Mouse (Mus musculus) spleen, postnatal 14 days (tissue): ENCODE results near the gene Sik3.
"Not testable (repeated sequence)": the region's sequence is repeated elsewhere in the genome, so short reads cannot be mapped to it uniquely, and the experiment has no call there.

Experiments
- DNase-seq, 2 experiments: peaks; one replicate each; pipeline ENCODE4 v3.0.0; 2021 to 2022; ENCODE audit warnings: low spot score in 2 of 2

Gene Sik3

GRCm38 (mm10) chr9:46150890-46151703 is 138.5 kb downstream of the Sik3 start:
- DNase-seq: no peak

GRCm38 (mm10) chr9:46151704-46152040 is 139.1 kb downstream of the Sik3 start:
- no peak for DNase-seq

- DNase-seq: no peak
These were observed 139.7 kb downstream of the Sik3 start for GRCm38 (mm10) chr9:46152067-46153015.

- DNase-seq: no peak
These were observed 141.8 kb downstream of the Sik3 start for GRCm38 (mm10) chr9:46154469-46154868.

GRCm38 (mm10) chr9:46155026-46155425 is 142.4 kb downstream of the Sik3 start:
- no peak for DNase-seq

GRCm38 (mm10) chr9:46155818-46156217 is 143.2 kb downstream of the Sik3 start:
- DNase-seq: not testable (repeated sequence)

- no peak for DNase-seq
These were observed 144.1 kb downstream of the Sik3 start for GRCm38 (mm10) chr9:46156711-46157110.

GRCm38 (mm10) chr9:46158273-46158813 is 145.7 kb downstream of the Sik3 start:
- DNase-seq: no peak

- DNase-seq: no peak
These were observed 150.8 kb downstream of the Sik3 start for GRCm38 (mm10) chr9:46163430-46163829.

- no peak for DNase-seq
These were observed 156.2 kb downstream of the Sik3 start for GRCm38 (mm10) chr9:46168802-46169201.

- no peak for DNase-seq
These were observed 159.6 kb downstream of the Sik3 start for GRCm38 (mm10) chr9:46172251-46172650.

- DNase-seq: no peak
These were observed 160.3 kb downstream of the Sik3 start for GRCm38 (mm10) chr9:46172953-46173352.

GRCm38 (mm10) chr9:46173919-46174318 is 161.3 kb downstream of the Sik3 start:
- DNase-seq: no peak

GRCm38 (mm10) chr9:46174770-46175294 is 162.2 kb downstream of the Sik3 start:
- no peak for DNase-seq

GRCm38 (mm10) chr9:46175300-46175699 is 162.7 kb downstream of the Sik3 start:
- DNase-seq: peak; percentile 20 to 36

- DNase-seq: no peak
These were observed 163.3 kb downstream of the Sik3 start for GRCm38 (mm10) chr9:46175938-46176375.

GRCm38 (mm10) chr9:46176613-46177012 is 164.0 kb downstream of the Sik3 start:
- DNase-seq: no peak

GRCm38 (mm10) chr9:46178595-46178994 is 166.0 kb downstream of the Sik3 start:
- DNase-seq: no peak

GRCm38 (mm10) chr9:46181297-46181696 is 168.7 kb downstream of the Sik3 start:
- no peak for DNase-seq

GRCm38 (mm10) chr9:46184542-46184941 is 171.9 kb downstream of the Sik3 start:
- no peak for DNase-seq

GRCm38 (mm10) chr9:46185191-46185590 is 172.6 kb downstream of the Sik3 start:
- DNase-seq: peak in 1 of 2 experiments; percentile 13

GRCm38 (mm10) chr9:46186387-46186786 is 173.8 kb downstream of the Sik3 start:
- DNase-seq: no peak
